Mouse (Mus musculus): ENCODE measurements around the gene Unc50.

Gene Unc50

GRCm38 (mm10) chr1:37486994-37487393 is 57.1 kb downstream of the Unc50 start:
- no peak for DNase-seq (ENCODE audit: low spot score in 2 of 2)

DNA sequence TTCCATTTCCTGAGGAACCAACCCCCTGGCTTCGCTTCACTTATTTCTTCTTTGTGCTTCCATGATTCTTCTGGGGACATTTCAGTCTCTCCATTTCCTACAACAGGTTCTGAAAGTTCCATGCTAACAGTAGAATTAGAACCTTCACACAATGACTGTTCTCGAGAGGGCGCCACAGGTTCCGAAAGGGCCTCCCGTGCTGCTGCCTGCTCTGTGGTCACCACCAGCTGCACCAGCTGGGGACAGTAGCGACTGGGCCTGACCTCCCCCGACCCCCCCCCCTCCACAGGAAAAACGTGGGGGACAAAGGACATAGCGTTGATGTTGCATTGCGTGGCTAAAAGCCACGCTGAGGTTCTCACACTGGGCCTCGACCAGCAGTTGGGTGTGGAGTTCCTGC is 58.6 kb downstream of the Unc50 start:
- no peak for DNase-seq (ENCODE audit: low spot score in 2 of 2)
